Mouse (Mus musculus): ENCODE results near the gene Rbm8a.

DNA sequence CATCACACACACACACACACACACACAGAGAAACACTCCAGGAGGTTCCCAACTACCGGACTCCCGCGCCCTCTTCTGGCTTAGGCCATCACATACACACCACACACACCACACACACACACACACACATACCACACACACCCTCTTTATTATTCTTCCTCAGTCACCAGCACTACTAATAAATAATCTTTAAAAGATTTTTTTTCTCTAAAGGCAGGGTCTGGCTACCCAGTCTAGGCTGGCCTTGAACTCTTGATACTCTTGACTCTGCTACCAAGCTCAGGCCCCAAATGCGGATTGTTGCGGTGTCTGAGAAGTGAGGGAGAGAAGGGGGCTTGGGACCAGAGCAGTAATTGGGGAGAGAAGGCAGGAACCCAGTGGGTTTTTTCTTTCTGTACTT is 34.9 kb upstream of the Rbm8a start:
- TF ChIP-seq CTCF (IDR thresholded peaks at IDR 0.05; ENCODE audit: insufficient read depth, low read length) (no peak), POLR2A (IDR thresholded peaks at IDR 0.05; ENCODE audit: borderline replicate concordance, extremely low read depth, low read depth, low read length) (no peak)
